Mouse (Mus musculus): Measurements from ENCODE around the gene Fam124a. TPM values are rescaled to one million over a fixed set of nuclear protein-coding genes. Genes with fewer than 3 reads are reported as not detected.
A peak's percentile ranks its signal among the peaks of the same experiment; 100 is the strongest.
"Not testable (repeated sequence)": the region's sequence is repeated elsewhere in the genome, so short reads cannot be mapped to it uniquely, and the experiment has no call there.

Fam124a gene
- total RNA-seq, 2 experiments from 2014 or later = 11.5 to 13.1 TPM

- H3K4me3 ChIP-seq = no peak overlapping the region
- peak overlapping the region; percentile 82 for H3K27ac ChIP-seq
- peak in 1 of 2 experiments; percentile 41 for DNase-seq (ENCODE audit: low spot score in 2 of 2)
- no peak for TF ChIP-seq CTCF (conservative IDR thresholded peaks at IDR 0.05)
These were observed 29.8 kb downstream of the Fam124a start for GRCm38 (mm10) chr14:62585338-62585737.

- TF ChIP-seq CTCF (conservative IDR thresholded peaks at IDR 0.05) = no peak
- H3K27ac ChIP-seq = no peak overlapping the region
- H3K4me3 ChIP-seq = no peak overlapping the region
These were observed 44.6 kb downstream of the Fam124a start for GRCm38 (mm10) chr14:62600109-62600522.

GRCm38 (mm10) chr14:62602271-62602670 lies 46.7 kb downstream of the Fam124a start:
- no peak overlapping the region for H3K4me3 ChIP-seq
- no peak for DNase-seq (ENCODE audit: low spot score in 2 of 2)
- H3K27ac ChIP-seq = no peak overlapping the region
- no peak for TF ChIP-seq CTCF (conservative IDR thresholded peaks at IDR 0.05)

More at GRCm38 (mm10) chr14:62600109-62600522, 44.6 kb downstream of the Fam124a start:
- DNase-seq (ENCODE audit: low spot score in 2 of 2) = no peak

GRCm38 (mm10) chr14:62602869-62603268 lies 47.3 kb downstream of the Fam124a start:
- H3K27ac ChIP-seq = peak overlapping the region; percentile 18; the same call in 1 of the 2 replicates
- no peak for TF ChIP-seq CTCF (conservative IDR thresholded peaks at IDR 0.05)
- DNase-seq (ENCODE audit: low spot score in 2 of 2) = no peak

GRCm38 (mm10) chr14:62607791-62608196 lies 52.3 kb downstream of the Fam124a start:
- H3K4me3 ChIP-seq = no peak overlapping the region
- peak; percentile 72 for TF ChIP-seq CTCF (conservative IDR thresholded peaks at IDR 0.05)
- peak in 1 of 2 experiments; percentile 48 for DNase-seq (ENCODE audit: low spot score in 2 of 2)
- no peak overlapping the region for H3K27ac ChIP-seq

More at GRCm38 (mm10) chr14:62602869-62603268, 47.3 kb downstream of the Fam124a start:
- no peak overlapping the region for H3K4me3 ChIP-seq

GRCm38 (mm10) chr14:62609904-62610303 lies 54.4 kb downstream of the Fam124a start:
- Histone ChIP-seq H3K4me3 (no peak overlapping the region), H3K27ac (no peak overlapping the region)
- TF ChIP-seq CTCF (conservative IDR thresholded peaks at IDR 0.05) = no peak
- no peak for DNase-seq (ENCODE audit: low spot score in 2 of 2)

- TF ChIP-seq CTCF (conservative IDR thresholded peaks at IDR 0.05) = no peak
- Histone ChIP-seq H3K27ac (no peak overlapping the region), H3K4me3 (no peak overlapping the region)
- DNase-seq (ENCODE audit: low spot score in 2 of 2) = peak in 1 of 2 experiments; percentile 52
These were observed 66.9 kb downstream of the Fam124a start for GRCm38 (mm10) chr14:62622393-62622792.

- H3K27ac ChIP-seq = no peak overlapping the region
- DNase-seq (ENCODE audit: low spot score in 2 of 2) = no peak
- TF ChIP-seq CTCF (conservative IDR thresholded peaks at IDR 0.05) = no peak
- no peak overlapping the region for H3K4me3 ChIP-seq
These were observed 72.4 kb downstream of the Fam124a start for GRCm38 (mm10) chr14:62627951-62628350.

GRCm38 (mm10) chr14:62637436-62638344 lies 82.2 kb downstream of the Fam124a start:
- no peak for TF ChIP-seq CTCF (conservative IDR thresholded peaks at IDR 0.05)
- DNase-seq (ENCODE audit: low spot score in 2 of 2) = peak in 1 of 2 experiments; percentile 23
- H3K4me3 ChIP-seq = no peak overlapping the region
- H3K27ac ChIP-seq = no peak overlapping the region; the same call in 1 of the 2 replicates

GRCm38 (mm10) chr14:62638345-62638702 lies 82.8 kb downstream of the Fam124a start:
- no peak for DNase-seq (ENCODE audit: low spot score in 2 of 2)
- no peak for TF ChIP-seq CTCF (conservative IDR thresholded peaks at IDR 0.05)
- H3K4me3 ChIP-seq = no peak overlapping the region
- H3K27ac ChIP-seq = no peak overlapping the region; the same call in 1 of the 2 replicates

- Histone ChIP-seq H3K4me3 (no peak overlapping the region), H3K27ac (no peak overlapping the region)
- TF ChIP-seq CTCF (conservative IDR thresholded peaks at IDR 0.05) = peak; percentile 62
- DNase-seq (ENCODE audit: low spot score in 2 of 2) = no peak
These were observed 83.6 kb downstream of the Fam124a start for GRCm38 (mm10) chr14:62639111-62639510.

GRCm38 (mm10) chr14:62639551-62639950 lies 84.0 kb downstream of the Fam124a start:
- no peak for DNase-seq (ENCODE audit: low spot score in 2 of 2)
- no peak overlapping the region for H3K27ac ChIP-seq
- H3K4me3 ChIP-seq = no peak overlapping the region
- TF ChIP-seq CTCF (conservative IDR thresholded peaks at IDR 0.05) = no peak

- H3K4me3 ChIP-seq = no peak overlapping the region
- TF ChIP-seq CTCF (conservative IDR thresholded peaks at IDR 0.05) = no peak
- no peak overlapping the region for H3K27ac ChIP-seq
These were observed 84.9 kb downstream of the Fam124a start for GRCm38 (mm10) chr14:62640396-62640795.

GRCm38 (mm10) chr14:62642368-62642767 lies 86.8 kb downstream of the Fam124a start:
- not testable (repeated sequence) for DNase-seq (ENCODE audit: low spot score in 2 of 2)

More at GRCm38 (mm10) chr14:62640396-62640795, 84.9 kb downstream of the Fam124a start:
- no peak for DNase-seq (ENCODE audit: low spot score in 2 of 2)

More at GRCm38 (mm10) chr14:62642368-62642767, 86.8 kb downstream of the Fam124a start:
- H3K27ac ChIP-seq, H3K4me3 ChIP-seq: not testable (repeated sequence)

Data from layer of hippocampus, adult 2 months (tissue).